Mouse (Mus musculus) limb, embryonic 15.5 days (tissue): ENCODE data around the gene Lekr1. TPM values are rescaled to one million over a fixed set of nuclear protein-coding genes. Genes with fewer than 3 reads are reported as not detected.
"Not testable (repeated sequence)": the region's sequence is repeated elsewhere in the genome, so short reads cannot be mapped to it uniquely, and the experiment has no call there.

Experiments used
- ATAC-seq: fragments of 200-750 bp; cut with Nextera tagmentation; 2 replicates; pipeline ENCODE4 v1.8.0; 2017; ENCODE audit warnings: low read depth, moderate TSS enrichment; ENCODE audit not compliant: insufficient number of reproducible peaks, low FRiP score, low TSS enrichment
- H3K27ac ChIP-seq: fragments of 300-500 bp; sonication (generic); 2 replicates; pipeline ENCODE4 v1.5.1; 2015; ENCODE audit warnings: moderate library complexity, mild to moderate bottlenecking, inconsistent platforms
- H3K27me3 ChIP-seq: fragments of 300-500 bp; sonication (generic); 2 replicates; pipeline ENCODE4 v1.6.1; 2015; ENCODE audit warnings: inconsistent platforms
- H3K36me3 ChIP-seq: fragments of 300-500 bp; sonication (generic); 2 replicates; pipeline ENCODE4 v1.6.1; 2015; ENCODE audit warnings: inconsistent platforms
- H3K4me1 ChIP-seq: fragments of 300-500 bp; sonication (generic); 2 replicates; pipeline ENCODE4 v1.6.1; 2015; ENCODE audit warnings: inconsistent platforms
- H3K4me2 ChIP-seq: fragments of 300-500 bp; sonication (generic); 2 replicates; pipeline ENCODE4 v1.6.1; 2015; ENCODE audit warnings: mild to moderate bottlenecking, inconsistent platforms
- H3K4me3 ChIP-seq: fragments of 300-500 bp; sonication (generic); 2 replicates; pipeline ENCODE4 v1.5.1; 2015; ENCODE audit warnings: mild to moderate bottlenecking, inconsistent platforms
- H3K9ac ChIP-seq: fragments of 300-500 bp; sonication (generic); 2 replicates; pipeline ENCODE4 v1.6.1; 2015; ENCODE audit warnings: inconsistent platforms
- H3K9me3 ChIP-seq: fragments of 300-500 bp; sonication (generic); 2 replicates; pipeline ENCODE4 v1.6.1; 2016; ENCODE audit warnings: inconsistent platforms
- WGBS: fragments of 180-500 bp; shearing (Covaris S2); methylation state at CpG from one replicate; pipeline ENCODE4 v1.1.7; 2015; 5-methylcytosine and 5-hydroxymethylcytosine counted together
- polyA plus RNA-seq: library from polyadenylated mRNA; unstranded; fragments of >200 nt; fragmentation: Nextera tagmentation; extraction: Ambion mirVana; gene quantifications from 2 replicates; pipeline ENCODE4 v1.2.1, GENCODE M21; 2015

Lekr1 gene
- polyA plus RNA-seq, 1 experiment from 2014 or later, result 7.2 TPM

DNA sequence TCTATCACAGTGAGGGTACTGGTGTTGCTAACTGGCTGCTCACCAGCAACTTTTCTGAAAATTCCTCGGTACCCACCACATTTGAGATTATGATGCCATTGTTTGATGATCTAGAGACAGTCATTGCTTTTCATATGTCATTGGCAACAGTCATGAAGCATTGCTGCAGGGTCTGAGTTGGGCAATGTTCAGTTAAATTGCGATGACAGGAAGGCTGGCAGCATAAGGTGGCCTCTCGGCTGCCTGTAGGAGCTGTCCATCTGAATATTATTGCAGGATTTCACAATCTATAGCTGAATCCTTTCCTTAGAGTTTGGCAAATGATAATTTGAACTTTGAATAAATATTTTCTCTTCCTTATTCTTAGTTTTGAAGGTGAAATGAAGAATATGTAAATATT is 48.3 kb downstream of the Lekr1 start:
- Histone ChIP-seq H3K27ac (no peak overlapping the region), H3K4me2 (no peak overlapping the region), H3K4me3 (no peak overlapping the region), H3K4me1 (no peaks in the 10 kb centered on the region), H3K9me3 (no peaks in the 10 kb centered on the region), H3K9ac (no peak overlapping the region), H3K36me3 (no peaks in the 10 kb centered on the region), H3K27me3 (no peaks in the 10 kb centered on the region)
- 82% methylated on average over 3 of the region's 3 CpGs for WGBS
- ATAC-seq, result no peak

DNA sequence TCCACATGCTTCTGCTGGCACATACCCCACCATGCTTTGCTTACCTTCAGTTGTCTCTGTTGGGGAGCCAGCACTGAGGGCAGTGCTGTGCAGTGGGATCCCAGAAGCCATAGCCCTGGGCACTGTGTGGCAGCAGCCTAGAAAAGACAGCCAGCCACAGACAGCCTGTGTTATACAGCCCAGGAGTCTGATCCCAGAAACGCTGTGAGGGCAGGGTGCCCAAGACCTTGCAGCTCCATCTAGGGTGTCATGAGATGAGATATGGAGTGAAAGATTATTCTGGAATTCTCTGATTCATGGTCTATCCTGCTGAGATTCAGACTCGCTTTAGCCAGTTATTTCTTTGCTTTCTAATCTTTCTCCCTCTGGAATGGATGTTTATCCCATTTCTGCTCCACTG is 51.4 kb downstream of the Lekr1 start:
- Histone ChIP-seq H3K27ac (no peak overlapping the region), H3K4me2 (no peak overlapping the region), H3K27me3 (no peaks in the 10 kb centered on the region), H3K9ac (no peak overlapping the region), H3K9me3 (no peaks in the 10 kb centered on the region), H3K4me1 (no peaks in the 10 kb centered on the region), H3K36me3 (no peaks in the 10 kb centered on the region), H3K4me3 (no peak overlapping the region)
- ATAC-seq, result no peak
- 80% methylated on average over 2 of the region's 2 CpGs for WGBS

DNA sequence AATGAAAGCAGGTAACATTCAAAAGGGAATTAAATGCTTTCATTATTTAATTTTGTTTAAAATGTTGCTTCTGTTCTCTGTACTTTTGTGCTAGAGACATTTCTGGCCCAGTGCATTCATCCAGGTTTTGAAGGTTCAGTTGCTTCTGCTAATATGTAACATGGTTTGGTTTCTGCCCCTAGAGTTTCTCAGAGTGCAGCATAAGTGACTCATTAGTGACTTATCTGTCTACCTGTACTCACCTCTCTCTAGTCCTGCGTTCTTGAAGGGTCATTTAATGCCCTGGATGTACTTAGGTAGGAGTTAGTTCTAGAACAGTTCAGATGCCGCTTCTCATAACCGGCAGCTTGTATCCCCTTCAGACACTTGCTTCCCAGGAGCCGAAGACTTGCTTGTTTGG is 56.9 kb downstream of the Lekr1 start:
- H3K27ac ChIP-seq, result no peak overlapping the region
- H3K4me2 ChIP-seq, result no peak overlapping the region
- H3K9me3 ChIP-seq, result no peaks in the 10 kb centered on the region
- no peaks in the 10 kb centered on the region for H3K36me3 ChIP-seq
- no peak overlapping the region for H3K9ac ChIP-seq
- no peak overlapping the region for H3K4me3 ChIP-seq
- no peak for ATAC-seq
- H3K4me1 ChIP-seq, result no peaks in the 10 kb centered on the region; the same call in 1 of the 2 replicates
- 76% methylated on average over 4 of the region's 4 CpGs for WGBS
- no peaks in the 10 kb centered on the region for H3K27me3 ChIP-seq

GRCm38 (mm10) chr3:65723664-65724063 is 57.6 kb downstream of the Lekr1 start:
- Histone ChIP-seq H3K4me2 (no peak overlapping the region), H3K36me3 (no peaks in the 10 kb centered on the region), H3K4me1 (no peaks in the 10 kb centered on the region; the same call in 1 of the 2 replicates), H3K27me3 (no peaks in the 10 kb centered on the region), H3K9ac (no peak overlapping the region), H3K9me3 (no peaks in the 10 kb centered on the region), H3K4me3 (no peak overlapping the region), H3K27ac (no peak overlapping the region)
- 76% methylated on average over 4 of the region's 4 CpGs for WGBS
- ATAC-seq, result no peak

- no peaks in the 10 kb centered on the region for H3K4me1 ChIP-seq
- H3K9ac ChIP-seq, result no peak overlapping the region
- H3K27ac ChIP-seq, result no peak overlapping the region
- ATAC-seq, result no peak
- H3K9me3 ChIP-seq, result no peaks in the 10 kb centered on the region
- H3K36me3 ChIP-seq, result no peaks in the 10 kb centered on the region
- 66% methylated on average over 4 of the region's 4 CpGs for WGBS
- H3K27me3 ChIP-seq, result no peaks in the 10 kb centered on the region
- H3K4me2 ChIP-seq, result no peak overlapping the region
- no peak overlapping the region for H3K4me3 ChIP-seq
These were observed 71.8 kb downstream of the Lekr1 start for GRCm38 (mm10) chr3:65737816-65738215.

DNA sequence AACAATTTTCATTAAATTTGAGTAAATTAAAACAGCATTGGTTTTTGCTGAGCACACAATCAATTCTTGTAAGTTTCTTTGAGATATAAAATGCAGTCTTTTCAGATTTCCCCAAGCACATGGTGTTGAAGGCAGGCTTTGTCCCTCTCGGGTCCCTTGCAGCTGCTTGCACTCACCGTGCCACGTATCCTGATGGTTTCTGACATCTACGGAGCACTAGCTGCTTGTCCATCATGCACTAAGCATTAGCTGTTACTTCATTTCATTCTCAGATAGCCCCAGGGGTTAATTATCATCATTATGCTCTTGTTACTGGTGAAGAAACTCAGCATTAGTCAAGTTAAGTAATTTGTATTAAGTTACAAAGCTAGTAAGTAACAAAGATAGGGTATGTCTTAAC is 78.9 kb downstream of the Lekr1 start:
- no peaks in the 10 kb centered on the region for H3K27me3 ChIP-seq
- WGBS, result 30% methylated on average over 4 of the region's 4 CpGs
- H3K4me1 ChIP-seq, result no peaks in the 10 kb centered on the region
- H3K4me2 ChIP-seq, result no peak overlapping the region
- no peak overlapping the region for H3K27ac ChIP-seq
- no peaks in the 10 kb centered on the region for H3K9me3 ChIP-seq
- no peak for ATAC-seq
- no peak overlapping the region for H3K9ac ChIP-seq
- no peak overlapping the region for H3K4me3 ChIP-seq
- no peaks in the 10 kb centered on the region for H3K36me3 ChIP-seq

DNA sequence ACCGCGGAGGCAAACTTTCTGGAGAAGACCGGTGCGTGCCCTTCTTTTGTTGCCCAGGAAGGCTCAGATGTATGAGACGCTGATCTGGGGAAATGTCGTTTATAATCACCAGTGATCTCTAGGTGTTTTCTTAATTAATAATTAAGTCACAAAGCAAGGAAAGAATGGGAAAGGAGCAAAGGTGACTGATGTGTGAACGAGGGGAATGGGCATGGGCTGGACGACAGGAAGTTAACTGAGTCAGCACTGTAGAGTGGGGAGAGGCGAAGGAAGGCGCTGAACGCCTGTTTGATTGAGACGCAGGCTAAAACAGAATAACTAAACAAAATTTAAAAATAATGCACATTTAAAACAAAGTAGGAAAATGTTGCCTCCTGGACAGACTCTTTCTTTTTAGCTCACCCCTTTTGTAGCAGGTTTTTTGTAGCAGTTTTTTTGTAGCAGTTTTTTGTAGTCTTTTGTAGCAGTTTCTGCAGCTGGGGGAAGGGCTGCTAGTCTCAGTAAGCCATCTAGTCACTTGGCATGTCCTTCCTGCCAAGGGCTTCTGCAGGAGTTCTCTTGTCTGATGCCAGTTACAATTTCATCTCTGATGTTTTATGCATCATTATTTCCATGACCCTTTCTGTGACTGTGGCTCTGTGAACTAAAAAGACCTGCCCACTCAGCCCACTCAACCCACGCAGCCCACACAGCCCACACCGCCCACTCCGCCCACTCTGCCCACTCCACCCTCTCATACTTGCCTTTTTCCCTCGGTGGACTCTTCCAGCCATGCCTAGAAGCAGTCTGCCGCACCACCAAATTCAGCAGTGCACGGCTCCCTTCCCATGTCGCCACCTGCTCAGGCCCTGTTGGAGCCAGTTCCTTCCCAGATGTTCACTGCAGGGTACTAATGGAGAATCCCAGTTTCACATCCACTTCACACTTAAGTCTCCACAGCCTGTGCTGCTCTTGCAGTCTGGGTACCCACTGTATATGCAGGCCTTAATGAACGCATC is 98.8 kb downstream of the Lekr1 start:
- H3K27ac ChIP-seq, result no peak overlapping the region
- no peaks in the 10 kb centered on the region for H3K27me3 ChIP-seq
- 0 out of 2 replicates have a peak, but pooled peaks cover 3% of the 10 kb centered on the region for H3K4me1 ChIP-seq
- no peak overlapping the region for H3K4me3 ChIP-seq
- ATAC-seq, result no peak
- H3K9ac ChIP-seq, result no peak overlapping the region
- H3K36me3 ChIP-seq, result no peaks in the 10 kb centered on the region
- no peaks in the 10 kb centered on the region for H3K9me3 ChIP-seq
- WGBS, result 77% methylated on average over 20 of the region's 20 CpGs
- no peak overlapping the region for H3K4me2 ChIP-seq

DNA sequence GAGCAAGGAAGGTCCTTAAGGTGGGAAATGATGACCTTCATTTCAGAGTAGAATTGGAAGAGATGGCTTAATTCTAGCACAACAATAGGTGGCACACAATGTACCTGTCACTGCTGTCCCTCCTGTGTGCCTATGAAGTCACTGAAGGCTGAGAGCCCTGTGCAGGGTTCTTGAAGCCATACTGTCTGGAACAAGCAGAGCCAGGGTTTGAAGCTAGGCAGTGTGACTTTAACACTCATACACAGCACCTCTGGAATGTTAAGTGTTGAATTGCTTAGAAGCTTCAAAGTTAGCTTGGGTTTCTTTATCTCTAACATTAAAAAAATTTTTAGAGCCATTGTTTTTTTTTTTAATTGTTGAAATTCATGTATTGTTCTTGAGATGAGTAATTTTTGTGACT is 100.4 kb downstream of the Lekr1 start:
- no peak for ATAC-seq
- H3K36me3 ChIP-seq, result no peaks in the 10 kb centered on the region

DNA sequence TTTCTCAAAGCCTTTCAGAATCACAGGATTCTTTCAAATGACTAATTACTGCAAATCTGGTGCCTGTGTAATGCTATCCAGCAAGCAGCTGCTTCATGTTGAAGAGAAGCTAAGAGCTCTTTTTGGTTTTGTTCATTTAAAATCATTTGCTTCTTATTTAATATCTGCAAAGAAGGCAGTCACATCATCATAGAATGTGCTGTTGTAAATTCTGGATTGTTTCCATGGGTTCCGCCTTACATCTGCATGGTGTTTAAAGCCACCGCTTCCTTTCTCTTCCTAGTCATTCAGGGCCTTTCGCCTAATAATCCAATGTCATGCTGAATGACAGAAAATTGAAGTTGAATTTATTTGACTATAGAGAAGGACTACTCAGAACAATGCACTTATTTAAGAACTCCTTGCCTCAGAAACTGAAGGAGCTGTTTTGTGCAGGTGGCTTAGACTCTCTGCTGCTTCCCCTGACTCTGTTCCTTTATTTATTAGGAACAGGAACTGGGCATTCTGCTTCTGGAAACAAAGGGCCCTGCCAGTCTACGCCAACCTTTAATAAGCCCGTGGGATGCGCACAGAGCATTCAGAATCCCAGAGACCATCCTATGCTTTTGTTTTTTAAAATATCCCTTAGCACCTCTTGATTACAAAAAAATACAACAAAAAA is 101.3 kb downstream of the Lekr1 start:
- H3K9me3 ChIP-seq, result no peaks in the 10 kb centered on the region
- no peaks in the 10 kb centered on the region for H3K27me3 ChIP-seq
- H3K36me3 ChIP-seq, result no peaks in the 10 kb centered on the region
- no peak overlapping the region for H3K9ac ChIP-seq
- H3K4me1 ChIP-seq, result 0 out of 2 replicates have a peak, but pooled peaks cover 3% of the 10 kb centered on the region
- H3K4me2 ChIP-seq, result no peak overlapping the region
- no peak overlapping the region for H3K27ac ChIP-seq
- H3K4me3 ChIP-seq, result no peak overlapping the region
- ATAC-seq, result no peak
- 73% methylated on average over 6 of the region's 6 CpGs for whole genome bisulfite sequencing

More for the DNA sequence above, 100.4 kb downstream of the Lekr1 start:
- Histone ChIP-seq H3K9ac (no peak overlapping the region), H3K27ac (no peak overlapping the region), H3K4me1 (0 out of 2 replicates have a peak, but pooled peaks cover 3% of the 10 kb centered on the region), H3K27me3 (no peaks in the 10 kb centered on the region), H3K9me3 (no peaks in the 10 kb centered on the region), H3K4me2 (no peak overlapping the region), H3K4me3 (no peak overlapping the region)

DNA sequence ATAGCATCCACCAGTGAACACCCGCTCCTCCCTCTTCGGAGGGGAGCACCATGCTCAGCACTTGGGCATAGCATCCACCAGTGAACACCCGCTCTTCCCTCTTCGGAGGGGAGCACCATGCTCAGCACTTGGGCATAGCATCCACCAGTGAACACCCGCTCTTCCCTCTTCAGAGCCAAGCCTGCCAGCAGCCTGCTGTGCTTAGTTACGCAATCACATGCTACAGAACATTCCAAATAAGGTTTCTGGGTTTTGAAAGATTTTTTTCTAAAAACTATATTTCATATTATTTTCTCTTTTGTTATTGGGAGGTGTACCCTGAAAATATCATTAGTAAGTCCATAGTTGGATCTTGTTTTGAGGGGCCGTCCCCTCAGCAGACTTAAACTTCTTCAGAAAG is 103.6 kb downstream of the Lekr1 start:
- H3K4me1 ChIP-seq, H3K9me3 ChIP-seq, H3K27me3 ChIP-seq, H3K36me3 ChIP-seq, H3K27ac ChIP-seq, H3K4me3 ChIP-seq, H3K4me2 ChIP-seq, H3K9ac ChIP-seq, ATAC-seq: not testable (repeated sequence)
- 96% methylated on average over 7 of the region's 7 CpGs for WGBS

- ATAC-seq, result no peak
- H3K36me3 ChIP-seq, result no peaks in the 10 kb centered on the region
- H3K9me3 ChIP-seq, result no peaks in the 10 kb centered on the region
- H3K4me2 ChIP-seq, result no peak overlapping the region
- no peaks in the 10 kb centered on the region for H3K27me3 ChIP-seq
- WGBS, result 76% methylated on average over 1 of the region's 1 CpGs
- H3K27ac ChIP-seq, result no peak overlapping the region
- no peak overlapping the region for H3K4me3 ChIP-seq
- no peaks in the 10 kb centered on the region for H3K4me1 ChIP-seq
- no peak overlapping the region for H3K9ac ChIP-seq
These were observed 107.9 kb downstream of the Lekr1 start for GRCm38 (mm10) chr3:65773910-65774309.

DNA sequence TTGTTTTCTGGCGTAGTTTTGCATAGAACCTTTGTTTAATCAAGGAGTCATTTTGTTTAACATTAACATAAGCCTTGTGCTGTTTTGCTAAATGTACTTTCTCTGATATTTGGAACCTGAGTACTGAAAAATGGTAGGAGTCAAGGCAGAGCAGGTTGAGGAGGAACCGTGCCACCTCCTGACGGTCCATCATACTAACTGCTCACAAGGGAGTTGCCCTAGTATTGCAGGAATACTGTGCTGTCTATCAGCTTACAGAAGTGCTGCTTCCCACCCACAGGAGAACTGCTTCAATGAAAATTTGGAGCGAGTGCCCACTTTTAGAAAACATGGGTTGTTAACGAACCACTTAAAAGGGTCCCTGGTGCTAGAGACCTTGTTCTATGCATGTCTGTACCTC is 109.1 kb downstream of the Lekr1 start:
- no peak for ATAC-seq
- no peak overlapping the region for H3K9ac ChIP-seq
- H3K36me3 ChIP-seq, result no peaks in the 10 kb centered on the region
- H3K9me3 ChIP-seq, result no peaks in the 10 kb centered on the region
- H3K4me3 ChIP-seq, result no peak overlapping the region
- H3K4me2 ChIP-seq, result no peak overlapping the region
- H3K27me3 ChIP-seq, result no peaks in the 10 kb centered on the region
- no peaks in the 10 kb centered on the region for H3K4me1 ChIP-seq
- H3K27ac ChIP-seq, result no peak overlapping the region
- 79% methylated on average over 5 of the region's 5 CpGs for WGBS
